Mouse (Mus musculus) ZHBTc4 (cell line): ENCODE measurements at regions not wholly inside any gene's neighbourhood (a gene's known extent, or its start where the extent isn't known, plus 50 kb on each side); places are given as distances from the start of the nearest gene placed in this dataset.

Experiments used
- DNase-seq: peaks from one replicate; pipeline ENCODE4 v3.0.0-alpha.2; 2011; ENCODE audit warnings: low read depth, low spot score

DNA sequence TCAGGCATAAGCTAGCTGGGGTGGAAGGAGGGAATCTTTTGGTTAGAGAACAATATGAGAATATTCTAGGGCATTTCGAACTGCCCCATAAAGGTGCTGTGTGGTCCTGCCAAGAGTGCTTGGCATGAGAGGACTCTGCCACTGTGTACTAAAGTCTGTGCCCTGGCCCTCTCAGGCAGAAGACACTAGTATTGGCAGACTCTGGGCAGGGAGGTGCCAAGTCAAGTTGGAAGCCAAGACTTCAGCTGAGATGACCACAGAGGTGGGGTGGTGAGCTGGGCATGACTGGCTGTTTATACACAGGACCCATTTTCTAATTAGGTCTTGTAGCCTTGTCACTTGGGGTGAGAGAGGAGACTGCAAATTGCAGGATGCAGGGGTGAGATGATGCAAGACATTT lies 104.4 kb upstream of the Glra1 start:
- no peak for DNase-seq

- DNase-seq: no peak
These were observed 99.5 kb upstream of the Glra1 start for GRCm38 (mm10) chr11:55707467-55707866.

DNA sequence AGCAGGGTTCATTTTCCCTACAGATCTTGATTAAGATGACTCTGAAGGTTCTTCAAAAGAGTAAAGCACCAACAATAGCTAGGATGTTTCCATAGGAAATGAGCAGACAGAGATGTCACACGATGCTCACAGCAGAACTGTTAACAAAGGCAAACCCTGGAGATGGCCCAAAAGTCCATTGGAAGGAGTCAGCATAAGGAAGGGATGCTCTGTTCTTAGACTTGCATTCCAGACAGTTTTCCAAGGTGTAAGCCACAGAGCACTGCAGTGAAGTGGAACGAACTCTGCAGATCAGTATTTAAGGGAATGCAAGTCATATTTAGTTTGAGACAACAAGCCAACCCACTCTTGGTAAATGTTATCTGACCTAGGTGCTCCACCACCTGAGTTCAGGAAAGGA lies 93.9 kb upstream of the Glra1 start:
- DNase-seq: no peak

GRCm38 (mm10) chr11:55685031-55685519 lies 77.1 kb upstream of the Glra1 start:
- DNase-seq: peak; percentile 70

DNA sequence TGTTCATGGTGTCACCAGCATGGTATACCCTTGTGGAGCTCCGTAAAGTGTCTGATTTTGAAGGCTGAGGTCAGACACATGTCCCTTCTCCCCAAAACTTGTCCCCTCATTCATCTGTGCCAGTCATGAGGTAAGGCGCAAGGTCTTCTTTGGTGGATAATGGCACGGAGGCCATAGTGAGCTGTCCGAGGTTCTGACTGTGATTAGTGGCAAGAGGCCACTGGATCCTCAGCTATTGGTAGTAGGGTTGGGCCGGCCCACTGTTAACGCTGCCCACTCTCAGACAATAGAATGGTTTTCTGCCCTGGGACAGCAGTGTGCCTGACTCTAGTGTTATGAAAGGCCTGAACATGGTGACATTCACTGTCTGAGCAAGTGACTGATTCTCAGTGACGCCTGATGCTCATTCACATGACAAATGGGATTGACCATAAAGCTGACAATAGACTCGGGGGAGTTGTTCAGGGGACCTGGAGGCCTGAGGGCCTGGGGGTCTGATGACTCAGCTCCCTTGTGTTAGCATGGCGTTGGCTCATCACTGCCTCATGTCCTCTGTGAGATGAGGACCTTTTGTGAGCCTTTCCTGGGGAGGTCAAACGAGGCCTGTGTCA lies 74.5 kb upstream of the Glra1 start:
- peak; percentile 64 for DNase-seq

DNA sequence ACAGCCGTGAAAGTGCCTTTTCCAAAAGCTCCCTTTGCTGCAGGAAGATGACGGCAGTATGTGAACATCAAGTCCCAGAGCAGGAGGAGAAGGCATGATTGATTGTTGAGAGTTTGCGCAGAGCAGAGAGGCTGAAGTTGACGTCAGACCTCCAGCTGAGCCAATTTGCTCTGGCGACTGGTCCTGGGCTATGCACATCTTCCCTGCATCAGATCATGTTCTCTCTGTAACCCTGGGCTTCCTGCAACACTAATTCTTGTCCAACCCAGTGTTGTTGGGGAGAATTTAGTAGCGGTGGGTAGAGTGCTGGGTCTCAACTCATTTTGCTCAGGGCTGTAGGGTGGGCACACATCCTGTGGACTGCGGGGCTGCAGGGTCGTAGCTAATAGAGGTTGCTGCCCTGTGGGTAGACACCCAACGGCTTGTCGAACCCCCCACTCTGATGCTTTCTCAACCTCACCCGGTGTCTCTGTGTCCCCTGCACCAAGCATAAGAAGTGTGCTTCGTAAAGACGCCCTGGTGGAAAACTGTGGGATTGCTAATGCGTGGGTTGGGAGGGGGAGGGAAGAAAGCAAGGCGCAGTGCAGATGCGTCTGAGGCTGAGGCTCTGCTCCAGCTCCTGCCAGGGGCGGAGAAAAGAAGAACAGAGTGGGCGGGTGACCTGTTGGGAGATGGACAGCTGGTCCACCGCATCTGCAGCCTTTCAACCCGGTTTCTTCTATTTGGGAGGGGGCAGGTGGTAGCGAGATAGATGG lies 73.4 kb upstream of the Glra1 start:
- peak; percentile 20 for DNase-seq

- DNase-seq: no peak
These were observed 55.1 kb upstream of the Glra1 start for GRCm38 (mm10) chr11:55663108-55663507.

DNA sequence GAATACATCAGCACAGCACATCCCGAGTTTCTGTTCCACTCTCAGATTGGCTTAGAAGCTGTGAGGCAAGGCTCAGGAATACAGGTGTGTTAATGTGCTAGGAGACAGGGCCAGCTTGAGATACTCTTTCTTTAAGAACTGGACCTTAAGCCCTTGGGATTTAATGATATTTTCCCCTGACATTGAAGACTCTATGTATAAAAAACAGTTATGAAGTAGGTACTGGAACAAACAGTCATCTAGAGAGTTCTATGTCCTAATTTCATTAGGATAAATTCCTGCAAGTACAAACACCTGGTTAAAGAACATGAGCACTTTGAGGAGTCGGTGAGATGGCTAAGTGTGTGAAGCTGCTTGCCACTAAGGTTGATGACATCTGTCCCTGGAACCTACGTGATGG lies 54.3 kb upstream of the Glra1 start:
- DNase-seq: no peak
